Mouse (Mus musculus) hindbrain, embryonic 15.5 days (tissue): Measurements from ENCODE around the gene Nckap5. TPM values are rescaled to one million over a fixed set of nuclear protein-coding genes. Genes with fewer than 3 reads are reported as not detected.

Experiments used
- ATAC-seq: fragments of 200-750 bp; cut with Nextera tagmentation; 2 replicates; pipeline ENCODE4 v1.8.0; 2017; ENCODE audit warnings: low read depth, moderate number of reproducible peaks, moderate TSS enrichment; ENCODE audit not compliant: low FRiP score
- H3K27ac ChIP-seq: fragments of 300-500 bp; sonication (generic); replicated peaks from 2 replicates; pipeline ENCODE4 v1.5.1; 2015; ENCODE audit warnings: mild to moderate bottlenecking, inconsistent platforms
- H3K27me3 ChIP-seq: fragments of 300-500 bp; sonication (generic); 2 replicates; pipeline ENCODE4 v1.6.1; 2015; ENCODE audit warnings: control low read depth, inconsistent platforms
- H3K36me3 ChIP-seq: fragments of 300-500 bp; sonication (generic); 2 replicates; pipeline ENCODE4 v1.6.1; 2015; ENCODE audit warnings: control low read depth, inconsistent platforms
- H3K4me1 ChIP-seq: fragments of 300-500 bp; sonication (generic); replicated peaks from 2 replicates; pipeline ENCODE4 v1.6.1; 2015; ENCODE audit warnings: control low read depth, inconsistent platforms
- H3K4me2 ChIP-seq: fragments of 300-500 bp; sonication (generic); 2 replicates; pipeline ENCODE4 v1.6.1; 2015; ENCODE audit warnings: moderate library complexity, mild to moderate bottlenecking, inconsistent platforms
- H3K4me3 ChIP-seq: fragments of 300-500 bp; sonication (generic); 2 replicates; pipeline ENCODE4 v1.5.1; 2015; ENCODE audit warnings: mild to moderate bottlenecking, inconsistent platforms
- H3K9ac ChIP-seq: fragments of 300-500 bp; sonication (generic); 2 replicates; pipeline ENCODE4 v1.6.1; 2015; ENCODE audit warnings: inconsistent platforms
- H3K9me3 ChIP-seq: fragments of 300-500 bp; sonication (generic); 2 replicates; pipeline ENCODE4 v1.6.1; 2016; ENCODE audit warnings: control low read depth, inconsistent platforms
- WGBS: fragments of 180-500 bp; shearing (Covaris S2); methylation state at CpG from one replicate; pipeline ENCODE4 v1.1.7; 2015; 5-methylcytosine and 5-hydroxymethylcytosine counted together
- polyA plus RNA-seq: library from polyadenylated mRNA; unstranded; fragments of >200 nt; fragmentation: Nextera tagmentation; extraction: Ambion mirVana; gene quantifications from 2 replicates; pipeline ENCODE4 v1.2.1, GENCODE M21; 2015

Gene Nckap5
- polyA plus RNA-seq, 1 experiment from 2014 or later: 15.5 TPM

- H3K9me3 ChIP-seq: no peaks in the 10 kb centered on the region
- H3K9ac ChIP-seq: no peak overlapping the region
- 23% methylated on average over 3 of the region's 3 CpGs for WGBS
- ATAC-seq: no peak
- H3K4me3 ChIP-seq: no peak overlapping the region
- H3K36me3 ChIP-seq: no peaks in the 10 kb centered on the region
- no peaks in the 10 kb centered on the region for H3K27me3 ChIP-seq
- no peak overlapping the region for H3K4me2 ChIP-seq
- no peak overlapping the region for H3K27ac ChIP-seq
- H3K4me1 ChIP-seq: peaks cover 7% of the 10 kb centered on the region; the same call in 1 of the 2 replicates
Observed at GRCm38 (mm10) chr1:125996540-125996939, 834.1 kb downstream of the Nckap5 start.

GRCm38 (mm10) chr1:125987803-125988202, 842.8 kb downstream of the Nckap5 start:
- H3K4me3 ChIP-seq: no peak overlapping the region
- no peak overlapping the region for H3K9ac ChIP-seq
- H3K36me3 ChIP-seq: no peaks in the 10 kb centered on the region
- H3K4me1 ChIP-seq: no peaks in the 10 kb centered on the region
- H3K27me3 ChIP-seq: no peaks in the 10 kb centered on the region
- no peak for ATAC-seq
- no peak overlapping the region for H3K27ac ChIP-seq
- H3K9me3 ChIP-seq: no peaks in the 10 kb centered on the region
- no peak overlapping the region for H3K4me2 ChIP-seq
- WGBS: 84% methylated on average over 3 of the region's 3 CpGs

- Histone ChIP-seq H3K4me1 (peaks cover 7% of the 10 kb centered on the region), H3K9ac (no peak overlapping the region), H3K4me2 (no peak overlapping the region), H3K4me3 (no peak overlapping the region), H3K36me3 (no peaks in the 10 kb centered on the region), H3K27me3 (no peaks in the 10 kb centered on the region), H3K27ac (no peak overlapping the region), H3K9me3 (no peaks in the 10 kb centered on the region)
- no peak for ATAC-seq
- WGBS: 86% methylated on average over 2 of the region's 2 CpGs
Observed at GRCm38 (mm10) chr1:125984570-125984969, 846.0 kb downstream of the Nckap5 start.

- no peak overlapping the region for H3K27ac ChIP-seq
- H3K36me3 ChIP-seq: no peaks in the 10 kb centered on the region
- H3K9me3 ChIP-seq: no peaks in the 10 kb centered on the region
- peaks cover 11% of the 10 kb centered on the region for H3K4me1 ChIP-seq
- H3K9ac ChIP-seq: no peak overlapping the region
- no peak overlapping the region for H3K4me2 ChIP-seq
- H3K27me3 ChIP-seq: no peaks in the 10 kb centered on the region
- no peak overlapping the region for H3K4me3 ChIP-seq
- 90% methylated on average over 3 of the region's 3 CpGs for WGBS
- no peak for ATAC-seq
Observed at GRCm38 (mm10) chr1:125974649-125975048, 856.0 kb downstream of the Nckap5 start.

GRCm38 (mm10) chr1:125971933-125972332, 858.7 kb downstream of the Nckap5 start:
- H3K9me3 ChIP-seq: no peaks in the 10 kb centered on the region
- 19% methylated on average over 6 of the region's 6 CpGs for WGBS
- no peak overlapping the region for H3K9ac ChIP-seq
- no peaks in the 10 kb centered on the region for H3K27me3 ChIP-seq
- no peaks in the 10 kb centered on the region for H3K36me3 ChIP-seq
- ATAC-seq: no peak
- no peak overlapping the region for H3K27ac ChIP-seq
- H3K4me2 ChIP-seq: no peak overlapping the region
- no peak overlapping the region for H3K4me3 ChIP-seq
- H3K4me1 ChIP-seq: 0 out of 2 replicates have a peak, but pooled peaks cover 4% of the 10 kb centered on the region

- no peaks in the 10 kb centered on the region for H3K9me3 ChIP-seq
- H3K4me3 ChIP-seq: no peak overlapping the region
- 0 out of 2 replicates have a peak, but pooled peaks cover 3% of the 10 kb centered on the region for H3K36me3 ChIP-seq
- WGBS: 88% methylated on average over 6 of the region's 6 CpGs
- no peak overlapping the region for H3K4me2 ChIP-seq
- no peaks in the 10 kb centered on the region for H3K27me3 ChIP-seq
- no peak overlapping the region for H3K9ac ChIP-seq
- H3K4me1 ChIP-seq: 0 out of 2 replicates have a peak, but pooled peaks cover 4% of the 10 kb centered on the region
- H3K27ac ChIP-seq: no peak overlapping the region
- no peak for ATAC-seq
Observed at GRCm38 (mm10) chr1:125967671-125968070, 862.9 kb downstream of the Nckap5 start.

- Histone ChIP-seq H3K9ac (no peak overlapping the region), H3K27ac (no peak overlapping the region), H3K4me2 (no peak overlapping the region), H3K4me1 (no peaks in the 10 kb centered on the region), H3K9me3 (no peaks in the 10 kb centered on the region), H3K27me3 (no peaks in the 10 kb centered on the region), H3K4me3 (no peak overlapping the region), H3K36me3 (no peaks in the 10 kb centered on the region)
- ATAC-seq: no peak
- WGBS: 90% methylated on average over 3 of the region's 3 CpGs
Observed at GRCm38 (mm10) chr1:125951026-125951425, 879.6 kb downstream of the Nckap5 start.

- Histone ChIP-seq H3K4me2 (no peak overlapping the region), H3K27me3 (no peaks in the 10 kb centered on the region), H3K9me3 (no peaks in the 10 kb centered on the region), H3K36me3 (no peaks in the 10 kb centered on the region), H3K27ac (no peak overlapping the region), H3K4me3 (no peak overlapping the region), H3K9ac (no peak overlapping the region), H3K4me1 (no peaks in the 10 kb centered on the region)
- WGBS: 78% methylated on average over 6 of the region's 6 CpGs
- ATAC-seq: no peak
Observed at GRCm38 (mm10) chr1:125949076-125949475, 881.5 kb downstream of the Nckap5 start.

GRCm38 (mm10) chr1:125945136-125945535, 885.5 kb downstream of the Nckap5 start:
- 63% methylated on average over 9 of the region's 9 CpGs for WGBS
- H3K4me1 ChIP-seq: 0 out of 2 replicates have a peak, but pooled peaks cover 2% of the 10 kb centered on the region
- H3K9ac ChIP-seq: no peak overlapping the region
- no peak for ATAC-seq
- no peak overlapping the region for H3K27ac ChIP-seq
- no peaks in the 10 kb centered on the region for H3K36me3 ChIP-seq
- no peaks in the 10 kb centered on the region for H3K9me3 ChIP-seq
- no peaks in the 10 kb centered on the region for H3K27me3 ChIP-seq
- no peak overlapping the region for H3K4me3 ChIP-seq
- no peak overlapping the region for H3K4me2 ChIP-seq

- WGBS: 85% methylated on average over 1 of the region's 1 CpGs
- no peak overlapping the region for H3K27ac ChIP-seq
- ATAC-seq: no peak
- no peak overlapping the region for H3K4me2 ChIP-seq
- H3K9me3 ChIP-seq: no peaks in the 10 kb centered on the region
- H3K9ac ChIP-seq: no peak overlapping the region
- H3K36me3 ChIP-seq: no peaks in the 10 kb centered on the region
- no peak overlapping the region for H3K4me3 ChIP-seq
- no peaks in the 10 kb centered on the region for H3K27me3 ChIP-seq
- H3K4me1 ChIP-seq: 0 out of 2 replicates have a peak, but pooled peaks cover 2% of the 10 kb centered on the region
Observed at GRCm38 (mm10) chr1:125943305-125943704, 887.3 kb downstream of the Nckap5 start.

- ATAC-seq: no peak
- Histone ChIP-seq H3K4me2 (no peak overlapping the region), H3K9me3 (no peaks in the 10 kb centered on the region), H3K27ac (no peak overlapping the region), H3K9ac (no peak overlapping the region), H3K27me3 (no peaks in the 10 kb centered on the region), H3K4me1 (no peaks in the 10 kb centered on the region), H3K36me3 (no peaks in the 10 kb centered on the region), H3K4me3 (no peak overlapping the region)
- 95% methylated on average over 10 of the region's 10 CpGs for WGBS
Observed at GRCm38 (mm10) chr1:125925486-125925885, 905.1 kb downstream of the Nckap5 start.

GRCm38 (mm10) chr1:125923062-125923461, 907.5 kb downstream of the Nckap5 start:
- no peak overlapping the region for H3K9ac ChIP-seq
- H3K27ac ChIP-seq: no peak overlapping the region
- no peak overlapping the region for H3K4me3 ChIP-seq
- no peak overlapping the region for H3K4me2 ChIP-seq
- ATAC-seq: no peak
- H3K36me3 ChIP-seq: no peaks in the 10 kb centered on the region
- H3K4me1 ChIP-seq: no peaks in the 10 kb centered on the region
- 71% methylated on average over 2 of the region's 2 CpGs for WGBS
- H3K9me3 ChIP-seq: 0 out of 2 replicates have a peak, but pooled peaks cover 5% of the 10 kb centered on the region
- H3K27me3 ChIP-seq: no peaks in the 10 kb centered on the region

- no peak overlapping the region for H3K9ac ChIP-seq
- no peak for ATAC-seq
- no peak overlapping the region for H3K4me2 ChIP-seq
- H3K36me3 ChIP-seq: no peaks in the 10 kb centered on the region
- WGBS: 97% methylated on average over 3 of the region's 3 CpGs
- no peak overlapping the region for H3K4me3 ChIP-seq
- H3K9me3 ChIP-seq: 0 out of 2 replicates have a peak, but pooled peaks cover 5% of the 10 kb centered on the region
- H3K27ac ChIP-seq: no peak overlapping the region
- no peaks in the 10 kb centered on the region for H3K27me3 ChIP-seq
- no peaks in the 10 kb centered on the region for H3K4me1 ChIP-seq
Observed at GRCm38 (mm10) chr1:125920696-125921095, 909.9 kb downstream of the Nckap5 start.
